Mouse (Mus musculus) hindlimb bud, embryonic 11.5 days (tissue): Measurements from ENCODE around the gene BC052040.

Experiments used
- DNase-seq: peaks from one replicate; pipeline ENCODE4 v3.0.0-alpha.2; 2012; ENCODE audit warnings: low read depth, low spot score; ENCODE audit errors: extremely low spot score

BC052040 gene

DNA sequence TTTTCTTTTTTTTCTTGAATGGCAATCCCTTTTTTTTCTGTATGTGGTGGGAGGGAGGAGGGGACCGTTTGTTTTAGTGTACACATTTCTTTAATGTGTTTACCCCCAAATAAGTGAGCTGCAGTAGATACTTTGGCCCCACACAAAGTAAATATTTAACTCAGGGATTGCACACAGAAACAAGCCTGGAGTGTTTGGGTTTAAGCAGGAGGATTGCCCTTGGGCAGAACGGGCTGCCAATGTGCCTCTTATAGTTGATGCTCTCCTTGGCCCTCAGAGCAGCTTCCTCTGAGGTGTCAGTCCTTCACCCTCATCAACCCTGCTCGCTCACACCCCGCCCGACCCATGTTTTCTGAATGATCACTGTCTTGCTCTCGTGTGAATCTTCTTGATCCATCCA lies 177.0 kb downstream of the BC052040 start:
- no peak for DNase-seq

DNA sequence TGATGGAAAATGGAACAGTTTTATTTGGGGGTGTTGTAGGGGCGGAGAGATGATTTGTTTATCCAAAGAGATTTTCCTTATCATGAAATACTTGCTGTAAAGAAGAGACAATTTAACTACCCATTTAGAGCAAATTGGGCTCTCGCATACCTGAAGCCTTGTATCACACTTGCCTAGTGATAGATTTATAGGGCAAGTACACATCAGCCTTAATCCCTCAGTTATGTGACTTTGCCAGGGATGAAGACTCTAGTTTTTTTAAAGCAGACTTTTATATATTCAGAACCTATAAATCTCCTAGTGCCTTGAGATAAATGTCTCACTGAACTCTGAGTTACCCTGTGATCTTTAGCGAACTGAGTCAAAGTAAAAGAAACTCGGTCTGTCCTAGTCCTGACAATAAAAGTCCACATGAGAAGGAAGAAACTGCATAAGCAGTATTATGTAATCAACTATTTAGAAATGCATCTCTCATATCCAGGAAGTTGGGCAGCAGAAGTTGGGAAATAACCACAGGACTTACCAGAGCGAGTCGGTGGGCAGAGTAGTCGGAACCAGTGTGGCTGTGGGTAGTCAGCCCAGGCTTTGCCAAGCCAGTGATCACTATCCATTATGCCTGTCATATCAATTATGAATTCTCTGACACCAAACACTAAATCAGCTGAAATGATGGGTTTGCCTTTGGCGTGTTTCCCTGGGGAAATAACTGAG lies 183.2 kb downstream of the BC052040 start:
- no peak for DNase-seq

DNA sequence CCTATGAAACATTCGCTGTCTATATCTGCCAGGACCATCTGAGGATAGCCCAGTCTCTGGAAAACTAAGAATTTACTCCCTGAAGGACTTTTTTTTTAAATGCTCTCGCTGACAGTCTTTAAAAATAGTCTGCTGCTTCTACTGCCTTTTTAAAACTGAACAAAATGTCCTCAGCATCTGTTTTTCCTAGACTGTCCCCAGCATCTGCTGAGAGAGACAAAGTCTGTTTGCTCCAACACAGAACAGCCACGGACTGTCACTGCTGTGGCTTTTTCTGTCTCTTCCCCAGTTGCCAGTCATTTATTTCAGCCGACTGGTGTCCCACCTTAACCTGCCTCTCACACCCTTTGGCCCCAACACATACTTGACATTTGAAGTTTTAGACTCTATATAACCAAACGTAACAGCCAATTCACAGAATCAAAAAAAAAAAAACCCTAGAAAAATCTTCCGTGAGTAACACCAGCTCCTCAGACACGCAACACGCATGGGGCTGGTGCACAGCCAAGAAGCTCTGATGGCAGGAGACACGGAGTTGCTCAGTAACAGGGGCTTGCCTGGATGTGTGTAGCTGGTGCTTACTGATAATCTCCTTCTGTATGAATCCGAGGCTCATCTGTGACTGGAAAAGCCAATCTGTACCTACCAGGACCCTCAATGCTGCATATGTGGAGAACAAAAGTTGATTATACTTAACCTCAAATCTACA lies 188.2 kb downstream of the BC052040 start:
- no peak for DNase-seq

DNA sequence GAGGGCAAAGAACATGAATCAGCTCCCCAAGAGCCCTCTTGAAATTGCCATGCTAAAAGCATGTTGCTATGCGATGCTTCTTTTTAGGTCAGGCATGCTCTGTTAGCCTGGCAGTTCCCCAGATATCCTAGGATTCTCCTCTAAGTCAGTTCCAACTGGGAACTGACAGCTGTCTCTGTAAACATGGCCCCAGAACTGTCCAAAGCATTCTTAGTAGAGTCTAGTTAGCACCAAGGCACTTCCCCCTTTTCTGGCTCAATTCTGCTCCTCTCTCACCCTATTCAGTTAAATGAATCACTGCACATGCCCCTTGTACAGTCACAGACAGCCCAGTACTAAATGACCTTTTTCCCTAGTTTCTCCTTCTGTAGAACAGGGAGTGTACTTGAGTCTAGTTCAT lies 191.2 kb downstream of the BC052040 start:
- no peak for DNase-seq

DNA sequence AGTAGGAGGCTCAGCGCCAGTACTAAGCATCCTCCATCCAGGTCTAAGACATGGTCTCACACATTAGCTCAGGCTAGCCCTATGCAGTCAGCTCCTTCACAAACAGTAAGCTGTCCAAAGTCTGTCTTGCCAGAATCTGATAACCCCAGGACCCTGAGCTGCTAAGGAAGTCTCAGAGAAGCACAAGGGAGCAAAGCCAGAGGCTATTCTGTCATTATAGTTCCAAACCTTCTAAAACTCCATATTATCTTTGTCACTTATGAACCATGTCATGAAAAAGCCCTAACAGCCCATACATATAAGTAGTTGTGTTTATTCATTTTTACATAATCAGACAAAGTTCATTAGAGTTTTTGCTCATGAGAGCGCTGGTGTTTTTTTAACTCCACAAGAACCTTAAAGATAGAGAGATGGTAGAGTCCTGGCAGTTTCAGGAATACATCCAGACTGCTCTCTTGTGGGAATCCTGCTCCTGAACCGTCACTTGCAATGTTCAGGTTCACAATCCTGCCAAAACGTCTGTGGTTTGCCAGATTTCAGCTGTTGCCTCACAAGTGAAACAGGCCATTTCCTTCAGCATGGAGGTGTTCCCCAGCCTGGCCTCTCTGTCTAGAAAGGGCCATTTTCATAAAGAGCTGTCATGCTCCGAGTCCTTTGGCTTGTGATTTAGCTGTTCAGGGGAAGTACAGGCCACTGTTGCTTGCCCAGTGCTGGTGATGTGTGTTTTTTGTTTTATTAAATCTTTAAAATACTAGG lies 192.8 kb downstream of the BC052040 start:
- no peak for DNase-seq

DNA sequence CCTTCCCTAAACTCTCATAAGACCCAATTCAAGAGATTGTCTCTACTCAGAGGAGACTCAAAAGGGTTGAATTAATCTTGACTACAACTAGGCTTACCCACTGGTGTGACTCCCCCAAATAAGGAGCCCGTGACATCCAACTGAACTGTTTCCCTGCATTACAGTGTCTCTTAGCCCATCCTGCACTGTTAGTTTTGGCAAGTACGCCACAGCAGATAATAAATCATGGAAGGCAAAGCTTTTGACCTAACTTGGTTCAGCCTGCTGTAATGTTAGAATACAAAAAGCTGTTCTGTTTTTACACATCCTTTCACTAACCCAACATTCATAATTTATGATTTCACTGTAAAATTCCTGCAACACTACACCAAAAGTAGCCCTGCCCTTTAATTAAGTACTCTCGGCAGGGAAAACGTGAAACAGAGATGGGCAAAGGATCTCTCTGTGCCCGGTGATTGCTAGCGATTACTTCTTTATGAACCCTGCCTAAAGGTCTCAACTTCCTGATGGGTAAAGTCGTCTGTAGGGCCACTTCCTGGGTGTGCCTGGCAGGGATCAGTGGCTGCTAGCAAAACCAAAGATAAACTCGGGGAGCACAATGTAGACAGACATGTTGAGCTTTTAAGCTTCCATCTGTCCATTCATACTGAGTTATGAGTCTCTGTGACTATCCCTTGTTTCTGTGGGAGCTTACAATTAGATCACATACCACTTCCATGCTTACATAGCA lies 194.1 kb downstream of the BC052040 start:
- no peak for DNase-seq

DNA sequence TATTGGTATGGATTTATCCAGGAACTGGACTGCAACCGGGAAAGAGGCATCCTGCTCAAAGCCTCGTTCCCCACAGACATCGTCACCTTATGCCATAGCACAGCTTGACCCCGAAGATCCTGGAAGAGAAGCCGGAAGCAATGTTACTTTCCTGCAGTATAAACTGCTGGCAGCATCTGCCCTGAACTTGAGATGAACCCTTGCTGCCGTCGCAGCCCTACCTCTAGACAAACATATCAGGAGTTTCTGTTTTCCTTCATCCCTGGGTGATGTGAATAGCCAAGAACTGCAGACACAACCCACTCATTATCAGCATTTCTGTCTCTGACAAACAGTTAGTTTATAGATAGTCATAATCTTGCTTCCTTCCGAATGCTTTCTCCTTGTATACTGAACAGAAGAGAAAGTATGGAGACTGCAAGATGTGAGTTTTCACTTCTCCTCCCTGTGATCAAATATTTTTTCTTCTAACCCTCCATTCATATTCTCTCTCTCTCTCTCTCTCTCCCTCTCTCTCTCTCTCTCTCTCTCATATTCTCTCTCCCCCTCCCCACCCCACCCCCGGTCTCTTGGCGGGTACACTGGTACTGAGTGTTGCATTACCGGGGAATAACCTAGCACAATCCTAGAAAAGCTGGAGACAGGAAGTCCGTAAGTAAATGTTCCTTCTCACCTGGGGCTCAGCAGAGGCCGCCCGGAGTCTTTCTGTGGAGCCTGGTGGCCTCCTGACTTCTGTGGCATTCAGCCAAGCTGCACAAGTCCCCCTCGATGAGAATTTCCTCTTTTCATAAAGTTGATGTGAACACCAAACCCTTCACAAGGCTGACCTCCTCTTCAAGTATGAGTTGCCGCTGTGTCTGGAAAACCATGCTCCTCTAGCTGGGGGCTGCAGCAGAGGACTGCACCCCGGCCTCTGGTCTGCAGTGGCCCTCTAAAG lies 195.7 kb downstream of the BC052040 start:
- DNase-seq, result no peak

DNA sequence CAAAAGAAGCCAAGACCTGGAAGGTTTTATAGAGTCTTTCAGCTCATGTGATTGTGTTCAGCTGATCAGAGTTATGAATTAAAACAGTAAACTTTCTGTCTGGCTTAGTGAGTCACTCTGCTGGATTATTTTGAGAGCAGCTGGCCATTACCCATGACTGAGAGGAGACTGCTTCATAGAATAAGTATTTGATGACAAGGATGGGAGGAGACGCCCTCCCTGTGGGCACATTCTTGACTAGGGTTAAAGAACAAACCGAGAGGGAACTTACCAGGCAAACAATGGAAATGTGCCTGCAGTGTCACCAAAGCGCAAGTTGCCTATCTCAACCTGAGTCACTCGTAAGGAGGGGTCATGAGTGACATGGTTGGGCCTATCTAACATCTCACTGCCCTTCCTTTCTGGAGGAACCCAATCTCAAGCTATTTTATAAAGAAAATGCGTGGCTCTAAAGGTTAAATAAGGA lies 199.1 kb downstream of the BC052040 start:
- no peak for DNase-seq

DNA sequence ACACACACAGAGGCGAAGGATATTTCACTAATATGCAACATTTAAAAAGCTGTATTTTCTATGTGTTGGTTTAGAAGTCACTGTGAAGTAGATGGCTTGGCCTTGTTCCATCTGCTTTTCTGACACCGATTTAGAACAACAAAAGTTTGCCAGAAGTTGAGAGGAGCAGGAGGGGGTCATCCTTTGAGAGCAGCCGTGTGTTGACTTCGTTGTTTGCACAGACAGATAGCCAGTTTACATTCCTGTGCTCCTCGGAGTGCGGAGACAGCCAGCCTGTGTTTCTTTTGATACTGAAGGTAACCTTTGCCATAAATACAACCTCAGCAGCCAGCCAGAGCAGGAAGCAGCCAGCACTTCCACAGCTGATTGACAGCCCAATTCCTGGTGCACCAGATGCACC lies 204.2 kb downstream of the BC052040 start:
- no peak for DNase-seq

DNA sequence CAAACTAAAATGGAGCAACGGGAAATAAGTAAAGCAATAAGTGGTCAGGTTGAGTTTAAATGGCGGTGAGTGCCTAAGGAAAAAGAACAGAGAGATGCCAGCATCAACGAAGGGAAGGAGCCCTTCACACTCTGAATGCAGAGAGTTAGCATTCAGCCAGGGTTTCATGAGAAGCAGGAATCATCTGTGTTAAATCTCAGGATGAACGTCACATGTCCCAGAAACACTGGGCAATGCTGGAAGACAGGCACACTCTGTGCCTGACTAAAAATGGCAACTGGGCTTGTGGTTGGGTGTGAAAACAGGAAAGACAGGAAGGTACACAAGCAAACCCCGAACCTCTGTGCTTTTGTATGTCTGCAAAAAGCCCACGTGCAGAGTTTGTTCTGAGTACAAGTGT lies 217.3 kb downstream of the BC052040 start:
- DNase-seq, result no peak

DNA sequence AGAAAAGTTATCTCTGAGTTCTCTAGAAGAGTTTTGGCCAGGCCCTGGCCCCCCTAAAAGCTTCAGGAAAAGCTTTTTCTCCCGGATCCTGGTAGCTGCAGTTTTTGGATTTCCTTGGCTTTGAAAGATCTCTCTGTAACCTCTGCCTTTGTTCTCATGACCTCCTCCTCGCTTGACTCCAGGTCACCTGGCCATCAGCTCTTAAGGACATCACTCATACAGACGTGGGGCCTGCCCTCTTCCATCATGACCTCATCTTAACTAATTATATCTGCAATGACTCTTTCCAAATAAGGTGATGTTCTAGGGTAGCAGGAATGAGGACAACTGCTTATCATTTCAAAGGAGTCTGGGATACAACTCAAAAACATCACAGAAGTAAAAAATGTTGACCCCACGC lies 226.9 kb downstream of the BC052040 start:
- DNase-seq, result no peak

DNA sequence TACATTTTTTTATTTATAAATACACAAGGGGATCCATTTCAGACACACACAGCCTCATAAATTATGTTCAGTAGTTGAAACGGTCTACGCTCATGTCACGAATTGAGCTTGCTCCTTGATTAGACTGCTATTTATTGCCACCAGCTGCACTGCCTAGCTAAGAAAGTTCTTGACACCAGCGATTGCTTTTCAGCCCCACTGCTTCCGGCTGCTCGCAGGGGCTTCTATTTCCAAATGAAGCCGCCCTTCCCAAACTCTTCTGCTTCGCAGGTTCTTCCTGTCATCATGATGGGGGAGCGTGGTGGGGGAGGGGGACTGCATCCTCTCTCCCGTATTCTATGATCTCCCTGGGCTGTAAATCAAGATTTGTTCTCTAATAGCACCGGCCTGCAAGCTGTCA lies 231.8 kb downstream of the BC052040 start:
- peak; percentile 24 for DNase-seq

DNA sequence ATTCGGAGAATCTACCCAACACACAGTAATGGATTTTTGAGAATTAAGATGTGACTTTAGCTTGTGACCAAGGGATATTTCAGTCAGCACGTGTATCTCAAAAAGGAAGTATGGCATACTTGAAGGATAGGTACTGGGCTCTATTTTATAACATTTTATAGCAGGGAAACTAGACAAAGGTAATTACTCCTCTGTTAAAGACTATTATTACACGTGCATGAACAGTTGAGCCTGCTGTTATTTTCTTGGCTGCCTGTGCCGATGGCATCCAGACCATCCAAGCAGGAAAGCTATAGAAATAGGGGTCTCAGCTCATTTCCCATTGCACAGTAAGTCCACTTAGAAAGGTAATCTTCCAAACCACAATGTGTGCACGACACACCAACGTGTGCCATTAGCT lies 232.2 kb downstream of the BC052040 start:
- peak; percentile 12 for DNase-seq

DNA sequence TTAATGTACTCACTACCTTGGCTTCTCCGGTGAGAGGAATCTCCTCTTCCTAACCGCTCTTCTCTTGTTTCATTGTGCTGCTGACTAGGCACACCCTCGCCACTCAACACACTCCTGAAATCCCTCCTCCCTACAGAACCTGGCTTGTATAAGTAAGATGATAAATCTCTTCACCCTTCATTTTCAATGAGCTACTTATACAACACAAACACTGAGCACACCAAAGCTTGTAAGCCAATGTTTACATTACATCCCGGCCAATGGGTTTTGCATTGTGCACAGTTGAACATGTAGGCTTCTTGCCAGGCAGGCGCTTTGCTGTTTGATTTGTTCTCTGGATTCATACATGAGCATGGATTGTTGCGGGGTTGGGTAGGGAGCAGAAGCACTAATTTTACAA lies 236.4 kb downstream of the BC052040 start:
- DNase-seq, result no peak

DNA sequence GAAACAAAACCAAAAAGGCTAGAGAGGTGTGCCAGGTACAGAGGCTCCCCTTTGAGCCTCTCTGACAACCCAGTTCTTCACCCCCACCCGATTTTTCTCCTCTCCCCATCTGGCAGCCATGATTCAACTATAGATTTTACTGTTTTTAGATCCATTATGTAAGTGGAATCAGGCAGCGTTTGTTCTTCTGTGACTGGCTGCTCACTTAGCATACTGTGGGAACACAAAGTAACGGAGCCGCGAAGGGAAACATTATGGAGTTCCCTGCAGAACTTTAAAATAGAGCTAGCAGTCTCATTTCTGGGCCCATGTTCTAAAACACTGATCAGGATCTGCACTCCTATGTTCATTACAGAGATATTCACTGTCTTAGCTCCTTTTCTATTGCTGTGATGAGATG lies 240.8 kb downstream of the BC052040 start:
- no peak for DNase-seq
